Mouse (Mus musculus): ENCODE data around the gene Nr1h4. TPM values are rescaled to one million over a fixed set of nuclear protein-coding genes. Genes with fewer than 3 reads are reported as not detected.

The Nr1h4 gene
- polyA plus RNA-seq, 1 experiment, result 0.08 TPM

- WGBS, result 7% methylated on average over 3 of the region's 3 CpGs
- no peak overlapping the region for H3K27ac ChIP-seq (ENCODE audit: insufficient read depth, low read length)
- H3K27me3 ChIP-seq (ENCODE audit: control insufficient read depth, insufficient read depth, low read length), result no peaks in the 10 kb centered on the region
- no peaks in the 10 kb centered on the region for H3K36me3 ChIP-seq (ENCODE audit: control insufficient read depth, insufficient read depth, low read length)
- TF ChIP-seq CTCF (IDR thresholded peaks at IDR 0.05; ENCODE audit: extremely low read depth, insufficient read depth, insufficient read length, insufficient replicate concordance) (no peak), POLR2A (IDR thresholded peaks at IDR 0.05; ENCODE audit: low read depth, low read length) (no peak)
- no peak for DNase-seq (ENCODE audit: low read depth in 1 of 2, low spot score in 2 of 2)
- H3K4me3 ChIP-seq (ENCODE audit: extremely low read depth, insufficient read depth, insufficient read length), result no peak overlapping the region
- H3K4me1 ChIP-seq (ENCODE audit: control insufficient read depth, insufficient read depth, insufficient read length), result peaks cover 3% of the 10 kb centered on the region; the same call in 1 of the 2 replicates
Observed at GRCm38 (mm10) chr10:89453794-89454193, 79.6 kb downstream of the Nr1h4 start.

- TF ChIP-seq POLR2A (IDR thresholded peaks at IDR 0.05; ENCODE audit: low read depth, low read length), result no peak
- no peak for TF ChIP-seq CTCF (IDR thresholded peaks at IDR 0.05; ENCODE audit: extremely low read depth, insufficient read depth, insufficient read length, insufficient replicate concordance)
- Histone ChIP-seq H3K4me3 (ENCODE audit: extremely low read depth, insufficient read depth, insufficient read length) (no peak overlapping the region), H3K27ac (ENCODE audit: insufficient read depth, low read length) (no peak overlapping the region), H3K4me1 (ENCODE audit: control insufficient read depth, insufficient read depth, insufficient read length) (peaks cover 3% of the 10 kb centered on the region; the same call in 1 of the 2 replicates), H3K27me3 (ENCODE audit: control insufficient read depth, insufficient read depth, low read length) (no peaks in the 10 kb centered on the region), H3K36me3 (ENCODE audit: control insufficient read depth, insufficient read depth, low read length) (no peaks in the 10 kb centered on the region)
- DNase-seq (ENCODE audit: low read depth in 1 of 2, low spot score in 2 of 2), result no peak
- 12% methylated on average over 15 of the region's 15 CpGs for WGBS
Observed at GRCm38 (mm10) chr10:89453068-89453641, 80.2 kb downstream of the Nr1h4 start.

DNA sequence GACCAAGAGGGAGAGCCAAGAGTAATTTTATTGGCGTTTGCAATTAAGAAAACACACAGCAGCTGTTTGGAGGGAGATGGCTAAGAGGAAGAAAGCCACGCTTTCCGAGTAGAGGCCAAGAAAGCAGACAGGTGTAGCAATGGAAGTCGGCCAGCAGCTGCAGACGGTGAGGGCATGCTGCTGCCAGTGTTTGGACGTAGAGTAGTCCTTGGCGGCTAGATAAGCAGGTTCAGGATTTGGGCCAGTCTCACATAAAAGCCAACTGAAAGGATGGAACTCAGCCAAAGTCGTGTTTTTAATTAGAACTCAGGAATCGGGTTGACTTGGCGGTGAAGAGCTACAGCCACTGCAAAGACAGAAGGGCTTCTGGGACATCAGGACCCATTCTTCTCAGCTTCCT, 83.0 kb downstream of the Nr1h4 start:
- no peak for DNase-seq (ENCODE audit: low read depth in 1 of 2, low spot score in 2 of 2)
- TF ChIP-seq CTCF (IDR thresholded peaks at IDR 0.05; ENCODE audit: extremely low read depth, insufficient read depth, insufficient read length, insufficient replicate concordance), result no peak
- TF ChIP-seq POLR2A (IDR thresholded peaks at IDR 0.05; ENCODE audit: low read depth, low read length), result no peak
- no peaks in the 10 kb centered on the region for H3K36me3 ChIP-seq (ENCODE audit: control insufficient read depth, insufficient read depth, low read length)
- H3K27me3 ChIP-seq (ENCODE audit: control insufficient read depth, insufficient read depth, low read length), result no peaks in the 10 kb centered on the region
- peaks cover 3% of the 10 kb centered on the region; the same call in 1 of the 2 replicates for H3K4me1 ChIP-seq (ENCODE audit: control insufficient read depth, insufficient read depth, insufficient read length)
- 67% methylated on average over 10 of the region's 10 CpGs for WGBS
- H3K4me3 ChIP-seq (ENCODE audit: extremely low read depth, insufficient read depth, insufficient read length), result no peak overlapping the region
- no peak overlapping the region for H3K27ac ChIP-seq (ENCODE audit: insufficient read depth, low read length)

- Histone ChIP-seq H3K27me3 (ENCODE audit: control insufficient read depth, insufficient read depth, low read length) (no peaks in the 10 kb centered on the region), H3K27ac (ENCODE audit: insufficient read depth, low read length) (no peak overlapping the region), H3K4me1 (ENCODE audit: control insufficient read depth, insufficient read depth, insufficient read length) (peaks cover 4% of the 10 kb centered on the region; the same call in 1 of the 2 replicates), H3K36me3 (ENCODE audit: control insufficient read depth, insufficient read depth, low read length) (no peaks in the 10 kb centered on the region), H3K4me3 (ENCODE audit: extremely low read depth, insufficient read depth, insufficient read length) (no peak overlapping the region)
- no peak for DNase-seq (ENCODE audit: low read depth in 1 of 2, low spot score in 2 of 2)
- 26% methylated on average over 3 of the region's 3 CpGs for WGBS
- no peak for TF ChIP-seq POLR2A (IDR thresholded peaks at IDR 0.05; ENCODE audit: low read depth, low read length)
- no peak for TF ChIP-seq CTCF (IDR thresholded peaks at IDR 0.05; ENCODE audit: extremely low read depth, insufficient read depth, insufficient read length, insufficient replicate concordance)
Observed at GRCm38 (mm10) chr10:89444381-89444780, 89.0 kb downstream of the Nr1h4 start.

DNA sequence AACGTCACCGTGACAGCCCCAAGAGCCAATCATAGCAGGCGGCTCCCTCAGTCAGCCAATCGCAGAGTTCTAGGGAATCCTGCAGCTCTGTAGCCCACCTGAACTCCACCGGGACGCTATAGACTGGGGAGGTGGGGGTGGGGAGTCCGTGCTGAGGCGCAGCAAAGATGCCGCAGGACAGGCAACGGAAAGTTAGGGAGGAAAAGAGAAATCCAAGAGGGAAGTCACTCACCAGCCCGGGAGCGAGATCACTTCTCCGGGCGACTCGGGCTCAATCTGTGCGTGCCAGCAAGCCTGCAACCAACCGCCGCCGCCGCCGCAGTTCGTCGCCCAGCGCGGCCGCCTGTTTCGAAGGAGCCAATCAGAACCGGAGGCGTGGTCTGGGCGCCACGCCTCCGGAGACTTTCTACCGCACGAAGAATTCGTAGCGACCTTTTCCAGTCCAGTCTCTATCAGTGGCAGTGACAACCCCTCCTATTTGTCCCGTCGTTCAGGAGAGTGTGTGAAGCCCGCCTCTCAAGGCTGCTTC, 89.7 kb downstream of the Nr1h4 start, which contains the start of gene Gas2l3:
TSS of gene Gas2l3 (minus strand) at position 345 of the 529 bp plus-strand sequence.
- Histone ChIP-seq H3K27ac (ENCODE audit: insufficient read depth, low read length) (no peak within 1 kb of the TSS; the same call in 1 of the 2 replicates), H3K27me3 (ENCODE audit: control insufficient read depth, insufficient read depth, low read length) (no peaks in the 10 kb centered on the region), H3K36me3 (ENCODE audit: control insufficient read depth, insufficient read depth, low read length) (no peaks in the 10 kb centered on the region), H3K4me3 (ENCODE audit: extremely low read depth, insufficient read depth, insufficient read length) (peak within 1 kb of the TSS; percentile 84), H3K4me1 (ENCODE audit: control insufficient read depth, insufficient read depth, insufficient read length) (peaks cover 4% of the 10 kb centered on the region; the same call in 1 of the 2 replicates)
- DNase-seq (ENCODE audit: low read depth in 1 of 2, low spot score in 2 of 2), result peak; percentile 49 to 74
- TF ChIP-seq POLR2A (IDR thresholded peaks at IDR 0.05; ENCODE audit: low read depth, low read length) (no peak), CTCF (IDR thresholded peaks at IDR 0.05; ENCODE audit: extremely low read depth, insufficient read depth, insufficient read length, insufficient replicate concordance) (no peak)
- under 1% methylated on average over 39 of the region's 39 CpGs for WGBS

- TF ChIP-seq CTCF (IDR thresholded peaks at IDR 0.05; ENCODE audit: extremely low read depth, insufficient read depth, insufficient read length, insufficient replicate concordance), result no peak
- no peak for TF ChIP-seq POLR2A (IDR thresholded peaks at IDR 0.05; ENCODE audit: low read depth, low read length)
- Histone ChIP-seq H3K36me3 (ENCODE audit: control insufficient read depth, insufficient read depth, low read length) (no peaks in the 10 kb centered on the region), H3K27me3 (ENCODE audit: control insufficient read depth, insufficient read depth, low read length) (no peaks in the 10 kb centered on the region), H3K4me3 (ENCODE audit: extremely low read depth, insufficient read depth, insufficient read length) (peak overlapping the region; percentile 84), H3K4me1 (ENCODE audit: control insufficient read depth, insufficient read depth, insufficient read length) (peaks cover 4% of the 10 kb centered on the region; the same call in 1 of the 2 replicates), H3K27ac (ENCODE audit: insufficient read depth, low read length) (no peak overlapping the region; the same call in 1 of the 2 replicates)
- WGBS, result under 1% methylated on average over 17 of the region's 17 CpGs
- DNase-seq (ENCODE audit: low read depth in 1 of 2, low spot score in 2 of 2), result no peak
Observed at GRCm38 (mm10) chr10:89443115-89443622, 90.2 kb downstream of the Nr1h4 start.

DNA sequence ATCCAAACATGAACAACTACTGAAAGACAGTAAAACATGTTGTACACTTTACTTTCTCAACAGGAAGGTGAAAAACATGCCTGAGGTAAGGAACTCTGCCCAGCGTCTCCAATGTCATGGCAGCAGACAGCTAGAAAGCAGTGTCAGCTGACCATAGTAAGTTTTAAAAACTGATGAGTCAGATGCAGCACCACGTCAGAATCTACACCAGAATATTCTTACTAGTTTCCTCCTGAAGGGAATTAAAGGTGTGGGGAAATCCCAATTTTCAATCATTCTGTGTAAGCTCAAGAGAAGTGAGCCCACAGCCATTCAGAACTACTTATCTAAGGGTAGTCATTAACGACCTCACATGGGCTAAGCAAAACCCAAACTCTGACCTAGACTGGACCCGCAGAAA, 90.7 kb downstream of the Nr1h4 start:
- 5% methylated on average over 4 of the region's 4 CpGs for WGBS
- Histone ChIP-seq H3K4me1 (ENCODE audit: control insufficient read depth, insufficient read depth, insufficient read length) (peaks cover 4% of the 10 kb centered on the region; the same call in 1 of the 2 replicates), H3K36me3 (ENCODE audit: control insufficient read depth, insufficient read depth, low read length) (no peaks in the 10 kb centered on the region)

More for the DNA sequence above, 90.7 kb downstream of the Nr1h4 start:
- TF ChIP-seq CTCF (IDR thresholded peaks at IDR 0.05; ENCODE audit: extremely low read depth, insufficient read depth, insufficient read length, insufficient replicate concordance) (no peak), POLR2A (IDR thresholded peaks at IDR 0.05; ENCODE audit: low read depth, low read length) (no peak)
- DNase-seq (ENCODE audit: low read depth in 1 of 2, low spot score in 2 of 2), result no peak
- Histone ChIP-seq H3K27me3 (ENCODE audit: control insufficient read depth, insufficient read depth, low read length) (no peaks in the 10 kb centered on the region), H3K4me3 (ENCODE audit: extremely low read depth, insufficient read depth, insufficient read length) (peak overlapping the region; percentile 84; the same call in 1 of the 2 replicates), H3K27ac (ENCODE audit: insufficient read depth, low read length) (no peak overlapping the region)

Data from spleen, adult 2 months (tissue).